ENCODE assay signal across 28 mouse cellular contexts in genomic region chrX:12294941-12295340, GRCm38 (mm10).
DNase-seq lines count a peak whose midpoint lies in the region; ATAC-seq lines count a peak whose summit lies in the region.
"Had no signal": no experiment of that assay in that cellular context is flagged by ENCODE, and none has a peak within 500 bp of the region (broad histone marks: within the 10 kb centered on the region; RNA-seq: fewer than 3 reads in every experiment).

No protein-coding gene starts in this region.

- no peak overlapping the region for H3K9ac ChIP-seq in liver, embryonic 13.5 days
- no peak overlapping the region for H3K9ac ChIP-seq in liver, embryonic 11.5 days (ENCODE audit: low read depth, low read length)
- no peak overlapping the region for H3K9ac ChIP-seq in embryonic facial prominence, embryonic 12.5 days
- H3K9ac ChIP-seq: forebrain, postnatal 0 days; heart, embryonic 13.5 days; hindbrain, embryonic 13.5 days; liver, postnatal 0 days had no signal

- peak overlapping the region; percentile 13; the same call in 1 of the 2 replicates for H3K27ac ChIP-seq in liver, embryonic 13.5 days
- H3K27ac ChIP-seq in liver, embryonic 11.5 days (ENCODE audit: low read depth, low read length), result no peak overlapping the region
- H3K27ac ChIP-seq in embryonic facial prominence, embryonic 12.5 days, result no peak overlapping the region
- H3K27ac ChIP-seq: heart, adult 2 months; heart, embryonic 13.5 days; hindbrain, embryonic 13.5 days; layer of hippocampus, adult 2 months; macrophage had no signal

- intact Hi-C loops in heart, postnatal 10 days (cut with DNase I), result no loop called here

- H3K27me3 ChIP-seq in liver, embryonic 13.5 days, result no peaks in the 10 kb centered on the region
- peaks cover 3% of the 10 kb centered on the region for H3K27me3 ChIP-seq in liver, embryonic 11.5 days (replicated peaks; ENCODE audit: control insufficient read depth, insufficient read depth, low read length)
- H3K27me3 ChIP-seq in embryonic facial prominence, embryonic 12.5 days, result peaks cover 3% of the 10 kb centered on the region; the same call in 1 of the 2 replicates

- no peak overlapping the region for H3K4me2 ChIP-seq in liver, embryonic 13.5 days
- H3K4me2 ChIP-seq in liver, embryonic 11.5 days, result no peak overlapping the region
- no peak overlapping the region for H3K4me2 ChIP-seq in embryonic facial prominence, embryonic 12.5 days (replicated peaks)
- H3K4me2 ChIP-seq: heart, embryonic 13.5 days; hindbrain, embryonic 13.5 days; midbrain, embryonic 11.5 days had no signal

- no peak overlapping the region for H3K4me3 ChIP-seq in liver, embryonic 13.5 days (replicated peaks)
- no peak overlapping the region for H3K4me3 ChIP-seq in liver, embryonic 11.5 days (ENCODE audit: low read depth, low read length)
- no peak overlapping the region for H3K4me3 ChIP-seq in embryonic facial prominence, embryonic 12.5 days
- H3K4me3 ChIP-seq: heart, adult 2 months; heart, embryonic 13.5 days; hindbrain, embryonic 13.5 days; layer of hippocampus, adult 2 months had no signal

- no peak for ATAC-seq in liver, embryonic 13.5 days (ENCODE audit: low read depth)
- no peak for ATAC-seq in liver, embryonic 11.5 days (replicated peaks; ENCODE audit: low FRiP score)
- ATAC-seq in embryonic facial prominence, embryonic 12.5 days (ENCODE audit: insufficient number of reproducible peaks, insufficient read depth, low FRiP score, low TSS enrichment), result peak; percentile 69; the same call in 1 of the 2 replicates
- no peak for ATAC-seq in cerebellum, adult (ENCODE audit: insufficient number of reproducible peaks, low FRiP score, low TSS enrichment)
- ATAC-seq: activated CD4-positive, CD25-positive, alpha-beta regulatory T cell, adult 4 months; forebrain, postnatal 0 days; inflammation-experienced regulatory T-cells, adult 6 months; liver, postnatal 0 days; lung, postnatal 0 days had no signal

- H3K36me3 ChIP-seq in liver, embryonic 13.5 days, result no peaks in the 10 kb centered on the region
- no peaks in the 10 kb centered on the region for H3K36me3 ChIP-seq in liver, embryonic 11.5 days (ENCODE audit: control insufficient read depth, insufficient read depth, low read length)
- no peaks in the 10 kb centered on the region for H3K36me3 ChIP-seq in embryonic facial prominence, embryonic 12.5 days
- H3K36me3 ChIP-seq: heart, embryonic 13.5 days; hindbrain, embryonic 13.5 days had no signal

- H3K4me1 ChIP-seq in liver, embryonic 13.5 days (replicated peaks), result peaks cover 30% of the 10 kb centered on the region
- no peaks in the 10 kb centered on the region for H3K4me1 ChIP-seq in liver, embryonic 11.5 days (replicated peaks; ENCODE audit: control insufficient read depth, insufficient read depth, low read length)
- H3K4me1 ChIP-seq in embryonic facial prominence, embryonic 12.5 days, result 0 out of 2 replicates have a peak, but pooled peaks cover 8% of the 10 kb centered on the region
- H3K4me1 ChIP-seq: heart, embryonic 13.5 days; hindbrain, embryonic 13.5 days had no signal

- no peak for DNase-seq in liver, embryonic 13.5 days
- DNase-seq in liver, embryonic 11.5 days (ENCODE audit: low spot score), result no peak
- peak; percentile 59 for DNase-seq in forelimb bud, embryonic 11.5 days (ENCODE audit: low read depth, low spot score)
- DNase-seq in mesoderm, embryonic 11.5 days (ENCODE audit: low read depth, low spot score), result peak; percentile 40
- DNase-seq in heart, postnatal 10 days, result no peak
- DNase-seq: adrenal gland, adult 8-10 months; B cell, adult 2 months; cerebellum, adult 8-10 months; forebrain, postnatal 0 days; gastrocnemius, postnatal 36 days; heart, adult 2 months; heart, postnatal 36 days; kidney, adult 2 months; kidney, postnatal 14 days; liver, postnatal 0 days; right cerebral cortex, postnatal 14 days; spleen, adult 18-20 months; thymus, postnatal 14 days had no signal

- WGBS in liver, embryonic 13.5 days (ENCODE audit: insufficient replicate concordance), result 54% methylated on average over 6 of the region's 6 CpGs
- WGBS in liver, embryonic 11.5 days, result 45% methylated on average over 6 of the region's 6 CpGs
- WGBS in embryonic facial prominence, embryonic 12.5 days, result 17% methylated on average over 6 of the region's 6 CpGs

- no peaks in the 10 kb centered on the region for H3K9me3 ChIP-seq in liver, embryonic 13.5 days (replicated peaks)
- no peaks in the 10 kb centered on the region for H3K9me3 ChIP-seq in liver, embryonic 11.5 days (ENCODE audit: control insufficient read depth, low read length)
- no peaks in the 10 kb centered on the region for H3K9me3 ChIP-seq in embryonic facial prominence, embryonic 12.5 days
- H3K9me3 ChIP-seq: heart, embryonic 13.5 days; hindbrain, embryonic 13.5 days had no signal

Comparison
In these comparisons a context has a peak if more than half of its experiments do, and no peak if none do; other contexts are left out.
1. DNase-seq: peak in forelimb bud, embryonic 11.5 days (single experiment) and mesoderm, embryonic 11.5 days (single experiment); none in liver, embryonic 13.5 days (single experiment), liver, embryonic 11.5 days (single experiment) and heart, postnatal 10 days (0 of 2).